Mouse (Mus musculus) olfactory bulb, adult 2 months (tissue): ENCODE data around the gene Cspg4. TPM values are rescaled to one million over a fixed set of nuclear protein-coding genes. Genes with fewer than 3 reads are reported as not detected.

Experiments
- H3K27ac ChIP-seq: fragments of 200-500 bp; 2 replicates; pipeline ENCODE4 v1.5.1; 2012; ENCODE audit warnings: low read depth, low read length; ENCODE audit not compliant: insufficient read depth
- H3K4me1 ChIP-seq: fragments of 200-500 bp; 2 replicates; pipeline ENCODE4 v1.6.1; 2012; ENCODE audit warnings: low read length; ENCODE audit not compliant: control insufficient read depth, insufficient read depth
- H3K4me3 ChIP-seq: fragments of 200-500 bp; 2 replicates; pipeline ENCODE4 v1.5.1; 2012; ENCODE audit warnings: mild to moderate bottlenecking, low read depth, low read length, moderate library complexity; ENCODE audit not compliant: insufficient read depth
- CTCF ChIP-seq: fragments of 200-500 bp; IDR thresholded peaks from 2 replicates; pipeline ENCODE4 v1.5.1; 2012; ENCODE audit warnings: low read depth, mild to moderate bottlenecking, low read length, moderate library complexity; ENCODE audit not compliant: insufficient read depth
- POLR2A ChIP-seq: fragments of 200-500 bp; IDR thresholded peaks from 2 replicates; pipeline ENCODE4 v1.6.1; 2012; ENCODE audit warnings: mild to moderate bottlenecking, low read depth, low read length, moderate library complexity; ENCODE audit not compliant: insufficient read depth
- WGBS: fragments of 180-500 bp; shearing (Covaris S2); methylation state at CpG from one replicate; pipeline ENCODE4 v1.1.7; 2018; 5-methylcytosine and 5-hydroxymethylcytosine counted together
- polyA plus RNA-seq: library from polyadenylated mRNA; stranded (reverse); fragments of >200 nt; gene quantifications from 2 replicates; pipeline ENCODE4 v1.2.4, GENCODE M21; 2012; ENCODE audit warnings: low replicate concordance; ENCODE audit not compliant: missing spikeins, insufficient read depth, insufficient read length

Cspg4 gene
- polyA plus RNA-seq, 1 experiment: not detected

DNA sequence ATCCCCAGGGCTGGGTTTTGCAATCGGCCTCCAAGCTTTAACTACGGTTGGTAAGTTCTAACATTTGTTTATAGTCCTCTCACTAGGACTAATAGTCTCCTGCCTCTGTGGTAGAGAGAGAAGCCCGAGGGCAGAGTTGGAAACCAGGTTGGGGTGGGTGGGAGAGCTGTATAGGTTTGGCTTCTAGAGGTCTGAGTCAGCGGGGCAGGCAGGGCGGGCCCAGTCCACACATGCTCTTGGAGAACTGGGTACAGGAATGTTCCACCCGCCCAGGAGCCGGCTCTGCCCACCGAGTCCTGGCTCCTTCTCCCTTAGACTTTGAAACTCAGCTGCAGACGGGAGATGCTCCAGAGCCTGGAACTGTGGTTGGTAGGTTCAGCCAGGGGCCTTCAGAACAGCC lies 49.2 kb downstream of the Cspg4 start:
- Histone ChIP-seq H3K27ac (no peak overlapping the region), H3K4me1 (no peaks in the 10 kb centered on the region), H3K4me3 (no peak overlapping the region)
- TF ChIP-seq POLR2A (no peak), CTCF (no peak)
- WGBS: 91% methylated on average over 9 of the region's 9 CpGs

DNA sequence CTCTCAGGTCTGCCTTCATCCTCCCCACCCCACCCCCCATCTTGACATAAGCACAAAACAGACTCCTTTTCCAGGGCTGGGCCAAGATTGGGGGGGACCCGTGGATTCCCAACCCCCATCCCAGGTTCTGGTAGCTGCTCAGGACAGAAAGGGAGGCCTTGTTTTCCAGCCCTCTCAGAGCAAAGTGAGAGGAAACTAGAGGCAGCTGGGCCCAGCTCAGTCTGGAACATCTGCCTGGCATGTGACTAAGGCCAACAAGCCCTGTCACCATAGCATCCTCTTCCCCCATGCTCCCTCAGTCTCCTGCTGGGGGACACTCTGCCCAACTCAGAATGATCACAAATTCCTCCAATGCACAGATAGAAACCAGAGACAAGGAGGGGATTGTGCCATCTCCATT lies 50.3 kb downstream of the Cspg4 start:
- no peak overlapping the region for H3K27ac ChIP-seq
- TF ChIP-seq POLR2A: no peak
- no peak for TF ChIP-seq CTCF
- 94% methylated on average over 1 of the region's 1 CpGs for WGBS
- H3K4me1 ChIP-seq: no peaks in the 10 kb centered on the region
- H3K4me3 ChIP-seq: no peak overlapping the region

DNA sequence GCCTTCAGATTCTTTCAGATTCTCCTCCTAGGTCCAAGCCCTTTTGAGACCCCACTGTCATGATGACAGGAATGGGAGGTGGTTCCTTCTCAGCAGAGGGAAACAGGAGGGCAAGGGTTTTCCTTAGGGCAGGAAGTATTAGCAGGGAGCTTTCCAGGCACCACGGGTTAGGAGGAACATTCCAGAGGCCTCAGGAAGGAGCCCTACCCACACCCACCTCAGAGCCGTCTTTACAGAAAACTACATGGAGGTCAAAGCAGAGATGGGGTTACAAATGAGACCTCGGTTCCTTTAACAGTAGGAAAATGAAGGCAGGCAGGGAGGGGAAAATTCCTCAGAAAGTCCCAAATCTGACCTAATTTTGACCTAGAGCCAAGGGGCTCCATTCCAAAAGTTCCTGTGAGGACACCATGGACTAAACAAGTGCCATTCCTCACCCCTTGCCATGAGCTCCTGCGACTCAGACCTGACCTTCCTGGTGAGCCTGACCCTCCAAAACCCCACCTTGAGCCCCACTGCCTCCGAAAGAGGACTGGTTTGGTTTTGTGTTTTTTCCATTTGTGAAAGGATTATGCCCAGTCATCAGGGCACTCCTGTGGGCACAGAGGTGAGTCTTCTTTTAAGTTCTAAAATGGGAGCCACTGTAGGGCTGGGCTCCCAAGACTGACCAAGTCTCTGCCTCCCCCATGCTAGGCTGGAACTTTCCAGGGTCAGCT lies 51.0 kb downstream of the Cspg4 start:
- Histone ChIP-seq H3K4me1 (no peaks in the 10 kb centered on the region), H3K27ac (no peak overlapping the region), H3K4me3 (no peak overlapping the region)
- no peak for TF ChIP-seq POLR2A
- TF ChIP-seq CTCF: no peak
- WGBS: 78% methylated on average over 5 of the region's 5 CpGs

DNA sequence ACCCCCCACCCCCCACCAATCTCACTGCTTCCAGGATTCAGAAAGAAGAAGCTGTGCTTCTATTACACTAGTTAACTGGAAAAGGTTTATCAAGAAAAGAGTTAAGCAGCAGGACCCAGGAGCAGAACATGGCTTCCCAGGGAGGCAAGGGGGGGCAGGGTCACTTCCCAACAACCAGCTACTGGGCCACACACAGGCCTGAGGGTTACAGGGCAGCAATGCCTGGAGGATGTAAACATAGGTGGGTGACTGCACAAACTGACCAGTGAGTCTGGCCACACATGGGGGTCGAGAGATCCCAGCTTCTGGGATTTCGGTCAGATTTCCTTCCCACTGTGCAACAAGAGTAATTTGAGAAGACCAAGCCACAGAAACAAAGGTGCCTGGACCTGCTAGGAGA lies 52.3 kb downstream of the Cspg4 start:
- Histone ChIP-seq H3K4me3 (no peak overlapping the region), H3K4me1 (no peaks in the 10 kb centered on the region), H3K27ac (no peak overlapping the region)
- TF ChIP-seq POLR2A: no peak
- TF ChIP-seq CTCF: no peak
- 80% methylated on average over 2 of the region's 2 CpGs for WGBS

DNA sequence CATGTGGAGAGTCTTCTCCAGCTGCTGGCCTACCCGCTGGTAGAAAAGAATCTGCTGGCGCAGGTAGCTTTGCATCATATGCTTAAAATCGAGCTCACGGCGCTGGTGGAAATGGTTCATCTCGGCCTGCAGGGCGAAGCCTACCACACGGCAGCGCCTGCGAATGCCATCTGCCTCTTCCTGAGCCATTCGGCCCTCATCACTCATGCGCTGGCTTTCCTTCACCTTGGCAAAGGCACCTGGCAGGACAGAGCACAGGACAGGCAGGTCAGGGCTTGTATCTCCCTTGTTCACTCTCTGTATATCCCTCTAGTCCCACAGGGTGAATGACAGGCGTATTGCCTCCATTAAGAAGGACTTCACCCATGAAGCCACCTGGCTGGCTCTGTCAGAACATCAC lies 53.6 kb downstream of the Cspg4 start:
- 96% methylated on average over 13 of the region's 13 CpGs for WGBS
- Histone ChIP-seq H3K4me1 (no peaks in the 10 kb centered on the region), H3K27ac (no peak overlapping the region), H3K4me3 (no peak overlapping the region)
- TF ChIP-seq POLR2A: no peak
- TF ChIP-seq CTCF: no peak

DNA sequence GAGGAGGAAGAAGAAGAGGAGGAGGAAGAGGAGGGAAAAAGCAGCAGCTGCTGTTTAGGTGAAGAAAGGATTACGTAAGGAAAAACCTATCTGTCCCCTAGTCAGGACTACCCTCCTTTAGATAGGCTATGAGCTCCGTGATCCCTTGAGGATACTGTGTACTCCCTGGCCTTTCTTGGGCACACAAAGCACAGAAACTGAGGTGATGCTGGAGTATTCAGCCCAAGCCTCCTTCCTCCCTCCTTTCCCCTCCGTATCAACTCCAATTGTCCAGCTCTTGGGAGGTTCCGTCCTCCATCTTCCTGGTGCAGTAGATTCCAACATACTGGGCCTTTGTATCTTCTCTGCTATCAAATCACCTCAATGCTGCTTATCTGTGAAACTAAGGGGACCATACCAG lies 57.9 kb downstream of the Cspg4 start:
- H3K27ac ChIP-seq: no peak overlapping the region
- 84% methylated on average over 4 of the region's 4 CpGs for whole genome bisulfite sequencing

DNA sequence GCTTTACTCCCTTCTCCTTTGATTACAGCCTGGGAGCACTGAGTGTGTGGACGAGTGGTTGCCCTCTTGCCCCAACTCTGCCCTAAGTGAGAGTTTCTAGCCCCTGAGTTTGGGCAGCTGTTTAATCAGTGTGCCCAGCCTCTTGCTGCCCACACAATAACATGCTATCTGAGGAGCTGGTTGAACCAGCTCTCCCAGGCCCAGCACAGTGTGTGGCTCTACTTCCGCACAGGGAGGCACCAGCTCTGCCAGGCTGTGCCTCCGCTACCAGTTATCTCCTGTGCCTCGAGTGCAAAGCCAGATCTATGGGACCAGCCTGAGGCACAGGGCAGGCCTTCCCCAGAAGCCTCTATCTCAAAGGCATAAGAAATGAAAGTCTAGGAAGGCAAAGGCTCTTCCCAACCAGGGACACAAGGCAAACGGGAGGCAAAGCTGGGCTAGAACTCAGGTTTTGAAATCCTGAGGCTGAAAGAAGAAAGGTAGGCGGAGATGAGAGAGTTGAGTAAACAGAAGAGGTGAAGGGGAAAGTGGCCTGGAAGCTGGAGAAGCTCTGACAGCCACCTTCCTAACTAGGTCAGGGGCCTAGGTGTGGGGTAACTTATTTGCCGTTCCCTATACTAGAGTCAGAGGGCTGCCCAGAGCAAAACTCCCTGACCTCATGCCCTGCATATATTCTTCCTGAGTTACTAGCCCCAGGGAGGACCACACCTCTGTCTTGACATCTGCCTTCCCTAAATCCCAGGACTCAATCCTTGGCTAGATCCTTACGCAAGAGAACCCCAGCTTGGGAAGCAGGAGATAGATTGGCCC lies 59.2 kb downstream of the Cspg4 start:
- 75% methylated on average over 8 of the region's 8 CpGs for WGBS
- Histone ChIP-seq H3K4me1 (peaks cover 16% of the 10 kb centered on the region), H3K27ac (no peak overlapping the region), H3K4me3 (no peak overlapping the region; the same call in 1 of the 2 replicates)
- TF ChIP-seq CTCF (no peak), POLR2A (no peak)

More for the DNA sequence above, 57.9 kb downstream of the Cspg4 start:
- Histone ChIP-seq H3K4me1 (peaks cover 9% of the 10 kb centered on the region), H3K4me3 (no peak overlapping the region)
- TF ChIP-seq POLR2A: no peak
- TF ChIP-seq CTCF: no peak

DNA sequence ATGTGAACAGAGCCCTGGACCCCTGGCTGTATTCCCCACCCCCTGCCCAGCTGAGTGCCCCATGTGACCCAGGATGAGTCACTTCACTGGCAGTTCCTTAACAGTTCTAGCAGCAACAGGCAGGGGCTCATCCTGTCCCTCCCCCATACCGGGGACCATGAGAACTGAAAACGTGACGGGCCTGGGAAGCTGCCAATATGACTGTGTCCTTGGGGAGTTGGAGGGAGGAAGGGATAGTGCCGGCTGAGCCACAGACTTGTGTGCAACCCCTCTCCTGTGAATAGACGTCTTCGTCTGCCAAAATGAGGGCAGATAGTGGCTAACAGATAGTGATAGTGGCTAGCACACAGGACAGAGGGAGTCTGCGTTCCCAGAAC lies 59.8 kb downstream of the Cspg4 start:
- TF ChIP-seq CTCF: no peak
- no peak for TF ChIP-seq POLR2A
- H3K4me3 ChIP-seq: no peak overlapping the region
- peaks cover 16% of the 10 kb centered on the region for H3K4me1 ChIP-seq
- WGBS: 41% methylated on average over 7 of the region's 7 CpGs
- H3K27ac ChIP-seq: no peak overlapping the region
